Mouse (Mus musculus) heart, embryonic 11.5 days (tissue): ENCODE results near the gene Strap. TPM values are rescaled to one million over a fixed set of nuclear protein-coding genes. Genes with fewer than 3 reads are reported as not detected.

Source experiments
- ATAC-seq: fragments of 200-750 bp; cut with Nextera tagmentation; replicated peaks from 2 replicates; pipeline ENCODE4 v1.8.0; 2017; ENCODE audit warnings: moderate library complexity; ENCODE audit not compliant: insufficient number of reproducible peaks, low FRiP score, low TSS enrichment
- H3K27ac ChIP-seq: fragments of 300-500 bp; sonication (generic); 2 replicates; pipeline ENCODE4 v1.5.1; 2014; ENCODE audit warnings: mild to moderate bottlenecking, low read depth, low read length
- H3K27me3 ChIP-seq: fragments of 300-500 bp; sonication (generic); 2 replicates; pipeline ENCODE4 v1.6.1; 2014; ENCODE audit warnings: mild to moderate bottlenecking, low read length, mixed read lengths; ENCODE audit not compliant: control insufficient read depth, insufficient read depth
- H3K36me3 ChIP-seq: fragments of 300-500 bp; sonication (generic); 2 replicates; pipeline ENCODE4 v1.6.1; 2014; ENCODE audit warnings: mild to moderate bottlenecking, low read length, moderate library complexity, mixed read lengths; ENCODE audit not compliant: control insufficient read depth, insufficient read depth
- H3K4me1 ChIP-seq: fragments of 300-500 bp; sonication (generic); 2 replicates; pipeline ENCODE4 v1.6.1; 2014; ENCODE audit warnings: low read length; ENCODE audit not compliant: control insufficient read depth, insufficient read depth
- H3K4me2 ChIP-seq: fragments of 300-500 bp; sonication (generic); 2 replicates; pipeline ENCODE4 v1.6.1; 2014; ENCODE audit warnings: mild to moderate bottlenecking, moderate library complexity
- H3K4me3 ChIP-seq: fragments of 300-500 bp; sonication (generic); 2 replicates; pipeline ENCODE4 v1.5.1; 2014; ENCODE audit warnings: low read depth, low read length
- H3K9ac ChIP-seq: fragments of 300-500 bp; sonication (generic); 2 replicates; pipeline ENCODE4 v1.6.1; 2014; ENCODE audit warnings: mild to moderate bottlenecking, low read depth, low read length, moderate library complexity
- H3K9me3 ChIP-seq: fragments of 300-500 bp; sonication (generic); replicated peaks from 2 replicates; pipeline ENCODE4 v1.6.1; 2016; ENCODE audit warnings: low read length; ENCODE audit not compliant: control insufficient read depth
- WGBS: fragments of 180-500 bp; shearing (Covaris S2); extraction: QIAGEN DNeasy Blood & Tissue Kit; methylation state at CpG from one replicate; pipeline ENCODE4 v1.1.7; 2014; ENCODE audit not compliant: insufficient replicate concordance; 5-methylcytosine and 5-hydroxymethylcytosine counted together
- polyA plus RNA-seq: library from polyadenylated mRNA; unstranded; fragments of >200 nt; fragmentation: Nextera tagmentation; extraction: Ambion mirVana; gene quantifications from 2 replicates; pipeline ENCODE4 v1.2.1, GENCODE M21; 2014

The Strap gene
- polyA plus RNA-seq, 1 experiment from 2014 or later: 148 TPM

GRCm38 (mm10) chr6:137744700-137745099, 9.8 kb downstream of the Strap start:
- ATAC-seq: no peak
- Histone ChIP-seq H3K9me3 (no peaks in the 10 kb centered on the region), H3K4me1 (no peaks in the 10 kb centered on the region), H3K4me2 (no peak overlapping the region), H3K27ac (no peak overlapping the region), H3K9ac (no peak overlapping the region), H3K27me3 (no peaks in the 10 kb centered on the region), H3K4me3 (no peak overlapping the region), H3K36me3 (peaks cover 31% of the 10 kb centered on the region)
- WGBS: 87% methylated on average over 4 of the region's 4 CpGs

- Histone ChIP-seq H3K4me3 (no peak overlapping the region), H3K4me2 (no peak overlapping the region), H3K27me3 (no peaks in the 10 kb centered on the region), H3K36me3 (peaks cover 25% of the 10 kb centered on the region), H3K4me1 (no peaks in the 10 kb centered on the region), H3K9ac (no peak overlapping the region), H3K27ac (no peak overlapping the region), H3K9me3 (no peaks in the 10 kb centered on the region)
- WGBS: 74% methylated on average over 5 of the region's 5 CpGs
- no peak for ATAC-seq
These were observed 12.5 kb downstream of the Strap start for GRCm38 (mm10) chr6:137747174-137747928.

- Histone ChIP-seq H3K36me3 (peaks cover 19% of the 10 kb centered on the region), H3K4me2 (no peak overlapping the region), H3K9ac (no peak overlapping the region), H3K9me3 (no peaks in the 10 kb centered on the region), H3K27me3 (no peaks in the 10 kb centered on the region), H3K4me1 (no peaks in the 10 kb centered on the region; the same call in 1 of the 2 replicates), H3K27ac (no peak overlapping the region), H3K4me3 (no peak overlapping the region)
- no peak for ATAC-seq
- 89% methylated on average over 10 of the region's 10 CpGs for WGBS
These were observed 16.8 kb downstream of the Strap start for GRCm38 (mm10) chr6:137751551-137752274.

- peaks cover 19% of the 10 kb centered on the region for H3K36me3 ChIP-seq
- no peak overlapping the region for H3K9ac ChIP-seq
- H3K27ac ChIP-seq: no peak overlapping the region
- H3K4me2 ChIP-seq: no peak overlapping the region
- H3K27me3 ChIP-seq: no peaks in the 10 kb centered on the region
- 84% methylated on average over 4 of the region's 4 CpGs for WGBS
- no peak for ATAC-seq
- no peak overlapping the region for H3K4me3 ChIP-seq
- no peaks in the 10 kb centered on the region for H3K9me3 ChIP-seq
- H3K4me1 ChIP-seq: no peaks in the 10 kb centered on the region; the same call in 1 of the 2 replicates
These were observed 17.4 kb downstream of the Strap start for GRCm38 (mm10) chr6:137752275-137752655.

GRCm38 (mm10) chr6:137754056-137754856, 19.4 kb downstream of the Strap start, which contains the start of gene Dera:
TSS of gene Dera (plus strand) at chr6:137754546.
- peaks cover 6% of the 10 kb centered on the region for H3K4me1 ChIP-seq
- ATAC-seq: peak; percentile 88
- no peaks in the 10 kb centered on the region for H3K27me3 ChIP-seq
- WGBS: 10% methylated on average over 26 of the region's 26 CpGs
- no peaks in the 10 kb centered on the region for H3K9me3 ChIP-seq
- peaks cover 11% of the 10 kb centered on the region for H3K36me3 ChIP-seq
- peak within 1 kb of the TSS; percentile 85 for H3K9ac ChIP-seq
- H3K4me3 ChIP-seq: peak within 1 kb of the TSS; percentile 82
- H3K27ac ChIP-seq: peak within 1 kb of the TSS; percentile 62; the same call in 1 of the 2 replicates
- peak within 1 kb of the TSS; percentile 67 for H3K4me2 ChIP-seq

- no peaks in the 10 kb centered on the region for H3K9me3 ChIP-seq
- peak overlapping the region; percentile 67 for H3K4me2 ChIP-seq
- H3K9ac ChIP-seq: peak overlapping the region; percentile 85
- no peak for ATAC-seq
- WGBS: 5% methylated on average over 8 of the region's 8 CpGs
- H3K4me1 ChIP-seq: peaks cover 10% of the 10 kb centered on the region
- peak overlapping the region; percentile 82 for H3K4me3 ChIP-seq
- peaks cover 5% of the 10 kb centered on the region for H3K36me3 ChIP-seq
- no peaks in the 10 kb centered on the region for H3K27me3 ChIP-seq
- no peak overlapping the region for H3K27ac ChIP-seq
These were observed 20.0 kb downstream of the Strap start for GRCm38 (mm10) chr6:137754857-137755232.

- Histone ChIP-seq H3K27me3 (no peaks in the 10 kb centered on the region), H3K27ac (no peak overlapping the region), H3K4me2 (no peak overlapping the region), H3K4me1 (peaks cover 12% of the 10 kb centered on the region), H3K9me3 (no peaks in the 10 kb centered on the region), H3K36me3 (no peaks in the 10 kb centered on the region), H3K9ac (no peak overlapping the region), H3K4me3 (no peak overlapping the region)
- no peak for ATAC-seq
- WGBS: 68% methylated on average over 5 of the region's 5 CpGs
These were observed 21.4 kb downstream of the Strap start for GRCm38 (mm10) chr6:137756310-137756709.

- Histone ChIP-seq H3K4me2 (no peak overlapping the region), H3K9ac (no peak overlapping the region), H3K36me3 (no peaks in the 10 kb centered on the region), H3K27ac (no peak overlapping the region), H3K4me1 (peaks cover 12% of the 10 kb centered on the region), H3K9me3 (no peaks in the 10 kb centered on the region), H3K27me3 (no peaks in the 10 kb centered on the region), H3K4me3 (no peak overlapping the region)
- no peak for ATAC-seq
- WGBS: 84% methylated on average over 1 of the region's 1 CpGs
These were observed 23.0 kb downstream of the Strap start for GRCm38 (mm10) chr6:137757891-137758290.
